Mouse (Mus musculus) left cerebral cortex, adult 9 months (tissue): ENCODE measurements at regions not wholly inside any gene's neighbourhood (a gene's known extent, or its start where the extent isn't known, plus 50 kb on each side); places are given as distances from the start of the nearest gene placed in this dataset.

Source experiments
- DNase-seq, 2 experiments: peaks; one replicate each; pipeline ENCODE4 v3.0.0; 2022; ENCODE audit warnings: low spot score in 2 of 2

DNA sequence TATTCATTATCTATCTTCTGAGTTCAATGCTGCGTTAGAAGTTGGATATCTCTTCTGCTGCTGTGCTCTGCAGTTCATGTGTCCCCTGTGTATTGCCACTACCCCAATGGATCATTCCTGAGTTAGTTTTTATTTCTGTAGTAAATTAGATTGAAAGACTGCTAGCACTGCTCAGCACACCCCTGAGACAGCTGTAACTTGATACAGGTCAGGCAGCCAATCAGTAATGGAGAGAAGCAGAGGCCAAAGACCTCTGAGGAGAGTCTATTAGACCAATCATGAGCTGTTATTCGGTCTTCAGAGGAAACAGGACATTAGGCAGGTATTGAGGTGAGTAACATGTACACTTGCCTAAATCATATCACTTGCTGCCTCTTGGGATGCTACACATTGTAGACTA lies 837.5 kb upstream of the Chordc1 start:
- no peak for DNase-seq

GRCm38 (mm10) chr9:17466379-17466778 lies 825.5 kb upstream of the Chordc1 start:
- no peak for DNase-seq

DNA sequence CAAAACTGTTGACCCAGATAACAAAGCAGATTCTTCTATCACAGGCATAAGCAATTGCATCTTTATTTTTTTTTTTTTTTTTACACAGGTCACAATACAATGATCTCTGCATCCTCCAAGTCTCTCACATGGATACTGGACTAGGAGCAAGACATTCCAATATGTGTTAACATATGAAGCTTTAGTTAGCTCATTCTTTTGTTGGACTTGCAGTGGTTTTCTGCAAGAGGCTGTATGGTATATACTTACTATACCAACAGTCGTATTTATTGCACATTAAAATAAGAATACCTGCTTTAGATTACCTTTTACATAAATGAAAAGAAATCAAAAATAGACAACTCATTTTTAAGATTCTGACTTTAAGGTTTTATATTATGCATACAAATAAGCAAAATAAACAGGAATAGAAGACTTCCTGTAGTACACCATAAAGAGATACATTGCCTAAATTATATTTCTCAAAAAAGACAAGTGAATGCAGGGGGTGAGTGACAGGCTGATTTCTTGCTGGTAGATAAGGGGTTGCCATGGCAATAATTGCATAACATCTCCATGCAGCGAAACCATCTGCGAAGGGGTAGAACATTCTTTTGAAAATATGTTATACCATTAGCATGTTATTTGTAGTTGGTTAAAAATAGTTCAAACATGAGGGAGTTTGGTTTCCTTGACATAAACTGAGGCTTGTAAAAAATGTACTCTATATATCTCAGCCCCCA lies 807.1 kb upstream of the Chordc1 start:
- peak; percentile 5 to 11 for DNase-seq

DNA sequence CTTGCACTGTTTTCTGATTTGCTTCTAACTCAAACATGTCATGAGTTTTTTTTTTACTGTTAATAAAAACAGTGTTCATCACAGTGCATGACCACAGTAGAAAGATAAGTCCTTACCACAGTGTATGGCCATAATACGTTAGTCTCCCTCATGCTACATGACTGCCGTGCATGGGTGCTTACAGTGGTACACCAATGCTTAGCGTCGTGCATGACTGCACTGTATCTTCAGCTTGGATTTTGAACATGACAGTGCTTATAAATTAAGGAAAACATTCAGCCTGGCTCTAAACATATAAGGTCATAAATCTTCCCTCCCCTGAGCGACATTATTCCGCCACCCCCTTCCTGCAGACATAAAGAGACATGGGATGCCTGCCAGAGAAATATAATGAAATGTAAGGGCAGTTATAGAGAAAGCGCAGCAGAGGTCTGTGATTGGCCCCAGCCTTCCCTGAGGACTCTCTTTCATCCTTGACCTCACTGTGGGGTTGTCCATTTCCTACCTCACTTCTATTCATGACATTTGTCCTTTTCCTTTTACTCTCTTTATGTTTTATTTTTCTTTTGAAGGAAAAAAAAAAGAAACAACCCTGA lies 791.7 kb upstream of the Chordc1 start:
- no peak for DNase-seq

- no peak for DNase-seq
Measured at GRCm38 (mm10) chr9:17508744-17509143, 783.2 kb upstream of the Chordc1 start.

DNA sequence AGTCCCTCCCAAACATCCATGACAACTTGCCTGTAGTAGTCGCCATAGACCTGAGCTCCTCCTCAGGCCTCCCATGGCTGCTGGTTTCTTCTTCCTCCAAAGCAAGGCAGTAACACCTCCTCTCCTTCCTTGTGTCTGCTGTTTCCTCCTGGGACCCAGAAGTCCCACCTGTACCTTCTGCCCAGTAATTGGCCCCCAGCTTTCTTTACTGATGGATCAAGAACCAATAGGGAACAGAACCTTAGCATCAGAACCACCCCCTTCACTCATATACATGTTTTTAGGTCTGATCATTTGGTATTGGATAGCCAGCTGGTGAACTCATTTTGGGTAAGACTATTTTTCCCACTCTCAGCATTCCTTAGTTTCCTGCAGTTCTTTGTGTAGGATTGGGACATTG lies 735.7 kb upstream of the Chordc1 start:
- no peak for DNase-seq

DNA sequence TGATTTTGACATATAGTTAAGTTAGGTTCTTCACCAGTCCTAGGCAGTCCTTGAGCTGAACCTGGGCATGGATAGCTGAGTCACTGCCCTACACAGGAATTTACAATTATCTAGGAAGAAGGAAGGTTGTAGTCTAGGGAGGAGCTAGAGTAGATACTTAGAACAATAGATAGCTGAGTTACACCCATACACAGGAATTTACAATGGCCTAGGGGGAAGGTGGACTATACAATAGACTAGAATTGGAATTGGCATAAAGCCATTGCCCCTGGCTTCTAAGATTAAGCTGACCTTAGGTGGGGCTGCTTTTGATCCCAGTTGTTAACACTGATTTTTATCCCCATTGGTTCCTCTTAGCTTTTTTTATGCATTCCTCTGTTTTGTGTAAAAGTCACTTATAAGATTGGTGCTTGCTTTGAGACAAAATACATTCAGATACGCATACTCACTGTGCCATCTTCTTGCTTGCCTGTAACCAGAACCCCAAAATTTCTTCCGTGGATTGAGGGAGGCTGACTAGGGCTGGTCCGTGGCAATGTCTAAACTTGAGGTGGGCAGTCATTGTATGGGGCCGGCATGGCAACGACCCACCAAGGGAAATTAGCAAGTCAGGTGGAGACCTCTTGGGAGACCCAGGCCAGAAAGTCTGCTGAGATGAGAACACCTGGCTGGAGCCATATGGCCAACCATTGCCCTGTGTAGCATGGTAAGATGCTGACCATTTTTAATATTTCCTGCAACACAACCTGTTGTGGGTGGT lies 734.1 kb upstream of the Chordc1 start:
- DNase-seq = no peak

DNA sequence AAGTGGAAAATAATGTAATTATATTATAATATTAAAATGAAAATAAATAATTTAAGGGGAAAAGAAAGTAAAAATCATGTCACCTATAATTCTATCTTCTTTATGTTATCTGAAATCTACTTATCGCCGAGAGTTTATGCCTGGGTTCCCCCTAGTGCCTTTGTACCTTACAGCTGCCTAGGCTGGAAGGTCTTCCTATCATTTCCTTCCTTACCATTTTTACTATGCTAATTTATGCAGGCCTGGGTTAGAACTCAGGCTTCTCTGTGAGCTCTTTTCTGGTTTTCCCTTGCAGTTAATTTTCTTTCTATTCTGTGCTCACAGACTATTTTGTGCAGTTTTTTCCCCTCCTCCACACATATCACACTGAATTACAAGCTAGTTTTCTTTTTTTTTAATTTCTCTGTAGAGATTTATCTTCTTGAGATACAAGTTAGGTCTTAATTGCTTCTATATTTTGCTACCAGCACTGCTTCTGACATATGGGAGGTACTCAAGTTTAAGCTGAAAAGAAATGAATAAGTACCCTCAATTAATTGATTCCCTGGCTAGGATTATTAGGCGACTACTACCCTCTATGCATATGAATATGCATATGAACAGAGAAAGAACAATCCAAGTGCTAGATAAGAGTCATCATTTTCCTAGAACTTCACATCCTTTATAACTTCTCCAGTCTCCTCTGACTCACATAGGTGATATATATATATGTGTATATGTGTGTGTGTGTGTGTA lies 724.0 kb upstream of the Chordc1 start:
- no peak for DNase-seq

GRCm38 (mm10) chr9:17587558-17587957 lies 704.4 kb upstream of the Chordc1 start:
- DNase-seq = no peak

DNA sequence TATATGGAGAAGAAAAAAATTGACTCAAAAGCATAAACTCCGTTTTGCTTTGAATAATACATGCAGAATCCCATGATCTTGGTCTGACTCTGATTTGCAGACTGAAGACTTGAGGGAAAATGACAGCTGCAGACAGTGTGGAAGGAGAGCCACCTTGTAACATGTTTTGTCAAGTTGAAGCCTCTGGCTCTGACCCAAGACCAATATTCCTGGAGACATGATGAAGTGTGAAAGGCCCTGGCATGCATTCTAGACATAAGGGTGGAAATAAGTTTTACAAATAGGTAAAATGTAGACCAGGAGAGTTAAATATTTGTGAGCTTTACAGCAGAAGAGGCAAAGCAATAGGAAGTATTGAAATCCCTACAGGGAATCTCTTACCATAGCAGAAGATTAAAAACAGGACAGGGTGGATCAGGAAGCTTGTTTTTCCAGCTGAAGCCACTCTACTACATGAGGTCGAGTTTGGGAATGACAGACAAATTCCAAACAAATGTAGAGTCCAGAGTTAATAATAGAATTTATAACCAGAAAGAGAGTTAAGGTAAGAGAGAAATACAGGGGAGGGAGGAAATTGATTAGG lies 703.9 kb upstream of the Chordc1 start:
- no peak for DNase-seq

DNA sequence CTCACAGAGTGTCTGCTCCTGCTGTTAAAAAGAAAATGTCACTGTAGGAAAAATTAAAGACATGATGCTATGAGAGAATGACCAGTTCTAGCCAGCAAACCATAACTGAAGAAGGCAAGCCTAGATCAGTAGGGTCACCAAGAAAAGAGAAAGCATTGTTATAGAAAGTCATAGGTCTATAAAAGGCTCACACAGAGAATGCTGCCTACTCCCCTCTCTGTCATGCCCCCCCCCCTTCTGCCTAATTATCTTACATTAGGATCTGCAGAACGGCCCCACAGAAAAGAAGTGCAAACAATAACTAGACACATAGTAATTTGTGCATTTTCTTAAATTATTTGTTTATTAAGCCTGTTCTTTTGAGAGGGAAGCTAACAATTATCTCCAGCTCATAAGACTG lies 680.8 kb upstream of the Chordc1 start:
- no peak for DNase-seq

DNA sequence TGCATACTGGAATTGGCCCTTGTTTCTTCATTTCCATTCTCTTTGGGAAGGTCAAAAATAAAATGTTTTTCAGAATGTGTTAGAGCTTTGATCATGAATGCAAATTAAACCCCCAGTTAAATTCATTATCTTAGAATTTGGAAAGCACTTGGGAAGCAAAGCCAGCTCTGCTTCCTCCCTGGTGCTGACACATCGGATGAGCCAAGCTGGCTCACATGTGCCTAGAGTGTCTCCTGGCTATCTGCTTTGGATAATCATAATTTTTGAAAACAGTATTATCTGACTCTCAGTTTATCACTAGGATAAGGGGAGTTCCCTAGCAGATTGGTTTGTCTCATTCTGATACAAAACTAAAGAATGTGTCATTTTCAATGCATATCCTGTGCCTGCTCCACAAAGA lies 649.4 kb upstream of the Chordc1 start:
- DNase-seq = no peak

- DNase-seq = no peak
Measured at GRCm38 (mm10) chr9:17645882-17646626, 645.9 kb upstream of the Chordc1 start.

DNA sequence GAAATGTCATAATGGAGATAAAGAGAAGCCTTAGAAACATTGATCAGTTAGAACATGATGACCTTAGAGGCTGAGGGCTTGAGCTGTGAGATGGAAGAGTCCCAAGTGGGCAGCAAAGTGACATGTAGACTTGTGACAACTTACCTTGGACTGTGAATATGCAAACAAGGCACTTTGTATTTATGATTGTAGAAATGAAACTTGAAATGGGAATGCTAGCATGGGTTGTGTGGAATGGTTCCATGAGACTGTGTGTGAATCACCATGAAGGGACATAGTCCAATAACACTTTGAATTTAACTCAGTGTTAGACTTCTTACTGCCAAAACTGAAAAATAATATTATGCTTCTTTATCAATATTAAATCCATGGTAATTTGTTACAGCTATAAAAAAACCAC lies 638.1 kb upstream of the Chordc1 start:
- DNase-seq = no peak

GRCm38 (mm10) chr9:17664113-17664512 lies 627.8 kb upstream of the Chordc1 start:
- DNase-seq = no peak

DNA sequence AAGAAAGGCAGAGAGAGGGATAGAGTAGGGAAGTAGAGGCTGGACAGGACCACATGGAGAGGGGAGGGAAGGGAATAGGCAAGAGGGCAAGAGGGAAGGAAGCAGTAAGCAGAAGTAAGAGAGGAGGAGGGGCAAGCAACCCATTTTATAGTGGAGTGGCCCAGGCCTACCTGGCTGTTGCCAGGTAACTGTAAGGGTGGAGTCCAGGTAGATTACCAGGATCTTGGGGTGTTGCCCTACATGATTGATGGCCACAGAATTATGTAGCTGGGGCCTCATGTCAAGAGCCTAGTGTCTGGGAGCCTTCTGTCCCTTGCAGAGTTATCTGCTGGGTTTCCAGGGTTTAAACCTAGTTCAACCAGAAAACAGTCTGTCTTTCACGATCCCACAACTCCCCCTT lies 623.7 kb upstream of the Chordc1 start:
- no peak for DNase-seq

- DNase-seq = no peak
Measured at GRCm38 (mm10) chr9:17675519-17675918, 616.4 kb upstream of the Chordc1 start.
